Mouse (Mus musculus): ENCODE measurements around the gene Kirrel2. TPM values are rescaled to one million over a fixed set of nuclear protein-coding genes. Genes with fewer than 3 reads are reported as not detected.
A peak's percentile ranks its signal among the peaks of the same experiment; 100 is the strongest.

The Kirrel2 gene
- polyA plus RNA-seq, 1 experiment from 2014 or later: 23.9 TPM

- H3K4me1 ChIP-seq: peaks cover 34% of the 10 kb centered on the region
- 0 out of 2 replicates have a peak, but pooled peaks cover 5% of the 10 kb centered on the region for H3K9me3 ChIP-seq (replicated peaks)
- H3K4me3 ChIP-seq: peak overlapping the region; percentile 78
- peak; percentile 59 for ATAC-seq (ENCODE audit: low FRiP score)
- H3K9ac ChIP-seq: peak overlapping the region; percentile 90
- WGBS: under 1% methylated on average over 38 of the region's 38 CpGs
- peak overlapping the region; percentile 84 for H3K4me2 ChIP-seq (replicated peaks)
- peaks cover 3% of the 10 kb centered on the region; the same call in 1 of the 2 replicates for H3K27me3 ChIP-seq
- H3K27ac ChIP-seq: peak overlapping the region; percentile 97
- H3K36me3 ChIP-seq: peaks cover 34% of the 10 kb centered on the region
Measured at GRCm38 (mm10) chr7:30444154-30444970, 13.1 kb downstream of the Kirrel2 start.

- Histone ChIP-seq H3K4me1 (peaks cover 34% of the 10 kb centered on the region), H3K4me2 (replicated peaks) (peak overlapping the region; percentile 84), H3K27me3 (peaks cover 3% of the 10 kb centered on the region; the same call in 1 of the 2 replicates), H3K9ac (peak overlapping the region; percentile 90; the same call in 1 of the 2 replicates), H3K27ac (no peak overlapping the region; the same call in 1 of the 2 replicates), H3K9me3 (replicated peaks) (0 out of 2 replicates have a peak, but pooled peaks cover 5% of the 10 kb centered on the region), H3K36me3 (peaks cover 41% of the 10 kb centered on the region), H3K4me3 (peak overlapping the region; percentile 78)
- 16% methylated on average over 9 of the region's 9 CpGs for WGBS
- no peak for ATAC-seq (ENCODE audit: low FRiP score)
Measured at GRCm38 (mm10) chr7:30443696-30444095, 13.8 kb downstream of the Kirrel2 start.

- Histone ChIP-seq H3K4me1 (peaks cover 27% of the 10 kb centered on the region), H3K4me3 (no peak overlapping the region), H3K27me3 (no peaks in the 10 kb centered on the region; the same call in 1 of the 2 replicates), H3K4me2 (replicated peaks) (no peak overlapping the region), H3K36me3 (peaks cover 66% of the 10 kb centered on the region), H3K27ac (no peak overlapping the region), H3K9ac (no peak overlapping the region), H3K9me3 (replicated peaks) (no peaks in the 10 kb centered on the region)
- ATAC-seq (ENCODE audit: low FRiP score): no peak
- 15% methylated on average over 4 of the region's 5 CpGs for WGBS
Measured at GRCm38 (mm10) chr7:30440697-30441096, 16.8 kb downstream of the Kirrel2 start.

- no peak overlapping the region for H3K4me3 ChIP-seq
- 83% methylated on average over 13 of the region's 13 CpGs for WGBS
- H3K9me3 ChIP-seq (replicated peaks): no peaks in the 10 kb centered on the region
- H3K4me2 ChIP-seq (replicated peaks): no peak overlapping the region
- no peak for ATAC-seq (ENCODE audit: low FRiP score)
- no peak overlapping the region for H3K9ac ChIP-seq
- H3K4me1 ChIP-seq: peaks cover 27% of the 10 kb centered on the region
- no peak overlapping the region for H3K27ac ChIP-seq
- peaks cover 5% of the 10 kb centered on the region; the same call in 1 of the 2 replicates for H3K27me3 ChIP-seq
- peaks cover 76% of the 10 kb centered on the region for H3K36me3 ChIP-seq
Measured at GRCm38 (mm10) chr7:30439734-30440133, 17.8 kb downstream of the Kirrel2 start.

GRCm38 (mm10) chr7:30436879-30437278 lies 20.6 kb downstream of the Kirrel2 start:
- no peak overlapping the region for H3K27ac ChIP-seq
- H3K4me2 ChIP-seq (replicated peaks): no peak overlapping the region
- 17% methylated on average over 10 of the region's 10 CpGs for WGBS
- ATAC-seq (ENCODE audit: low FRiP score): no peak
- H3K9me3 ChIP-seq (replicated peaks): no peaks in the 10 kb centered on the region
- no peak overlapping the region for H3K4me3 ChIP-seq
- H3K36me3 ChIP-seq: peaks cover 66% of the 10 kb centered on the region
- H3K9ac ChIP-seq: no peak overlapping the region
- H3K27me3 ChIP-seq: peaks cover 6% of the 10 kb centered on the region; the same call in 1 of the 2 replicates
- no peaks in the 10 kb centered on the region for H3K4me1 ChIP-seq

GRCm38 (mm10) chr7:30435156-30435555 lies 22.3 kb downstream of the Kirrel2 start:
- Histone ChIP-seq H3K4me3 (no peak overlapping the region), H3K27ac (no peak overlapping the region), H3K9ac (no peak overlapping the region), H3K36me3 (peaks cover 51% of the 10 kb centered on the region), H3K9me3 (replicated peaks) (no peaks in the 10 kb centered on the region), H3K4me2 (replicated peaks) (no peak overlapping the region), H3K4me1 (no peaks in the 10 kb centered on the region), H3K27me3 (peaks cover 6% of the 10 kb centered on the region; the same call in 1 of the 2 replicates)
- no peak for ATAC-seq (ENCODE audit: low FRiP score)
- 51% methylated on average over 9 of the region's 9 CpGs for WGBS

GRCm38 (mm10) chr7:30434701-30435100 lies 22.8 kb downstream of the Kirrel2 start:
- H3K27me3 ChIP-seq: peaks cover 6% of the 10 kb centered on the region; the same call in 1 of the 2 replicates
- H3K36me3 ChIP-seq: peaks cover 47% of the 10 kb centered on the region
- H3K9me3 ChIP-seq (replicated peaks): no peaks in the 10 kb centered on the region
- H3K27ac ChIP-seq: no peak overlapping the region
- 70% methylated on average over 10 of the region's 10 CpGs for WGBS
- H3K4me2 ChIP-seq (replicated peaks): no peak overlapping the region
- ATAC-seq (ENCODE audit: low FRiP score): no peak
- H3K4me1 ChIP-seq: no peaks in the 10 kb centered on the region
- H3K4me3 ChIP-seq: no peak overlapping the region
- H3K9ac ChIP-seq: no peak overlapping the region

- Histone ChIP-seq H3K9ac (no peak overlapping the region), H3K4me1 (no peaks in the 10 kb centered on the region), H3K4me3 (no peak overlapping the region), H3K27ac (no peak overlapping the region), H3K36me3 (peaks cover 43% of the 10 kb centered on the region), H3K9me3 (replicated peaks) (no peaks in the 10 kb centered on the region), H3K27me3 (peaks cover 6% of the 10 kb centered on the region; the same call in 1 of the 2 replicates), H3K4me2 (replicated peaks) (no peak overlapping the region)
- ATAC-seq (ENCODE audit: low FRiP score): no peak
- 6% methylated on average over 10 of the region's 10 CpGs for WGBS
Measured at GRCm38 (mm10) chr7:30434238-30434637, 23.3 kb downstream of the Kirrel2 start.

- Histone ChIP-seq H3K4me3 (no peak overlapping the region), H3K36me3 (peaks cover 29% of the 10 kb centered on the region), H3K4me1 (no peaks in the 10 kb centered on the region), H3K27ac (no peak overlapping the region), H3K9ac (no peak overlapping the region), H3K9me3 (replicated peaks) (no peaks in the 10 kb centered on the region), H3K27me3 (peaks cover 6% of the 10 kb centered on the region; the same call in 1 of the 2 replicates), H3K4me2 (replicated peaks) (no peak overlapping the region)
- WGBS: 7% methylated on average over 3 of the region's 3 CpGs
- peak; percentile 54; the same call in 1 of the 2 replicates for ATAC-seq (ENCODE audit: low FRiP score)
Measured at GRCm38 (mm10) chr7:30431793-30432192, 25.7 kb downstream of the Kirrel2 start.

- no peaks in the 10 kb centered on the region for H3K9me3 ChIP-seq (replicated peaks)
- no peak overlapping the region for H3K4me3 ChIP-seq
- H3K4me1 ChIP-seq: no peaks in the 10 kb centered on the region
- no peak overlapping the region for H3K9ac ChIP-seq
- H3K4me2 ChIP-seq (replicated peaks): no peak overlapping the region
- peaks cover 5% of the 10 kb centered on the region; the same call in 1 of the 2 replicates for H3K27me3 ChIP-seq
- H3K27ac ChIP-seq: no peak overlapping the region
- 62% methylated on average over 2 of the region's 2 CpGs for WGBS
- H3K36me3 ChIP-seq: peaks cover 15% of the 10 kb centered on the region
- ATAC-seq (ENCODE audit: low FRiP score): no peak
Measured at GRCm38 (mm10) chr7:30430191-30430590, 27.3 kb downstream of the Kirrel2 start.

GRCm38 (mm10) chr7:30429327-30429726 lies 28.2 kb downstream of the Kirrel2 start:
- Histone ChIP-seq H3K27me3 (no peaks in the 10 kb centered on the region), H3K27ac (no peak overlapping the region), H3K36me3 (peaks cover 8% of the 10 kb centered on the region; the same call in 1 of the 2 replicates), H3K4me1 (no peaks in the 10 kb centered on the region), H3K9ac (no peak overlapping the region), H3K9me3 (replicated peaks) (no peaks in the 10 kb centered on the region), H3K4me2 (replicated peaks) (no peak overlapping the region), H3K4me3 (no peak overlapping the region)
- no peak for ATAC-seq (ENCODE audit: low FRiP score)

- ATAC-seq (ENCODE audit: low FRiP score): no peak
- Histone ChIP-seq H3K27me3 (peaks cover 10% of the 10 kb centered on the region), H3K4me2 (replicated peaks) (peak overlapping the region; percentile 95), H3K9me3 (replicated peaks) (no peaks in the 10 kb centered on the region), H3K27ac (no peak overlapping the region), H3K4me3 (peak overlapping the region; percentile 54), H3K9ac (peak overlapping the region; percentile 63), H3K36me3 (peaks cover 8% of the 10 kb centered on the region; the same call in 1 of the 2 replicates), H3K4me1 (peaks cover 17% of the 10 kb centered on the region)
- 54% methylated on average over 23 of the region's 23 CpGs for WGBS
Measured at GRCm38 (mm10) chr7:30423071-30423641, 34.3 kb downstream of the Kirrel2 start.

All from hindbrain, embryonic 12.5 days (tissue).